Mouse (Mus musculus) stomach, adult 2 months (tissue): ENCODE data around the gene Tmem170b. TPM values are rescaled to one million over a fixed set of nuclear protein-coding genes. Genes with fewer than 3 reads are reported as not detected.

Experiments
- polyA plus RNA-seq: library from polyadenylated mRNA; depleted of rRNA; stranded (reverse); fragments of >200 nt; gene quantifications from 2 replicates; pipeline ENCODE4 v1.2.3, GENCODE M21; 2012; rRNA removed

Gene Tmem170b
- 1.5 and 1.6 TPM in 2 replicates for polyA plus RNA-seq

DNA sequence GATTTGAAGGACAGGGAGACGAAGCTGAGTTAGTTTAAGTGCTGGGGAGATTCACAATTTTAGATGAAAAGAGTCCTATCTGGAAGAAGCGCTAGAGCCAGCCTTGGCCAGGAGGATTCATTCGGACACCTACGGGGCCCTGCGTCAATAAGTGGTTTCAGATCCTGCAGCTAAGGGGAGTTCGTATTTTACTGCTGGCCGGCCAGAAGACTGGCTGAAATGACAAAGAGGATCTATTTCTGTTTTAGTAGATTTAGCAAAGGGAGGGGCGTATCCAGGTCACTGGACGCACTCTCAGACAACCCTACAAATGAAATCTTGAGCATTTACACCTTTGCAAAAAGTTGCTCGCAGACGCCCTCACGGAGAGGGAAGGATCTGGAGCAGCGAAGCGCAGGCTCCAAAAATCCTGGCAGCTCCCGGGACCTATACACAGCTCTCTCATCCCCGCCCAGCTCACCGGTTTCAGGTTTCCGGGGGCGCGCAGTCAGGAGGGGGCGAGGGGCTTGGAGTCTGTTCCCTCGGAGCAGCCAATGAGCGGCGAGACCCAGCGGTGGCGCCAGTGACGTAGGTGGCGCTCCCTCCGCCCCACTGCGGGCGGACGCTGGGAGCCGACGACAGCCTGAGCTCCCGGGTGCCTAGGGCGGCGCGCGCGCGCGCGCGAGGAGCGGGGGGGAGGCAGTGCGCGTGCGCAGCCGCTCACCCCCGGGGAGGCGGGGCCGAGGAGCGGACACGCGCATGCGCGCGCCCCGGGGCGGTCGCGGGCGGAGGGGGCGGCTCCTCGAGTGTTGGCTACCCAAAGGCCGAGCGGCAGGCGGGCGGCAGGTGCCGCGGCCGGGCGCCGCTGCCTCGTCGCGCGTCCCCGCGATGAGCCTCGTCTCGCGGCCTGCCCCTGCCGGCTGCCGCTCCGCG, at the start of gene Tmem170b:
Gene Tmem170b (plus strand): TSS at position 809 of the 912 bp plus-strand sequence.

Other genes starting within 250 kb of the Tmem170b start
- 6.1 and 7.3 TPM in 2 replicates for gene Nedd9, start 118.5 kb upstream of the Tmem170b start, polyA plus RNA-seq
- 9.7 and 14.5 TPM in 2 replicates for gene Adtrp, start 241.8 kb downstream of the Tmem170b start, polyA plus RNA-seq